Mouse (Mus musculus) MEL (cell line): ENCODE measurements around the gene Cnga2. TPM values are rescaled to one million over a fixed set of nuclear protein-coding genes. Genes with fewer than 3 reads are reported as not detected.

Experiments used
- DNase-seq: peaks from one replicate; pipeline ENCODE4 v3.0.0; 2011; ENCODE audit warnings: low read depth, low spot score
- H3K27ac ChIP-seq: 2 replicates; pipeline ENCODE4 v1.5.1; 2012; ENCODE audit warnings: low read depth, mild to moderate bottlenecking, control low read depth, low read length, moderate library complexity; ENCODE audit not compliant: control insufficient read depth
- H3K27me3 ChIP-seq, 2 experiments: fragments of 150-350 bp in 1 of 2; sonication (generic) in 1 of 2; 2 replicates each; pipeline ENCODE4 v1.6.1; 2012; ENCODE audit warnings: low read length in 2 of 2, mild to moderate bottlenecking in 2 of 2, improper control_type of control experiment in 1 of 2, moderate library complexity in 1 of 2; ENCODE audit not compliant: insufficient read depth in 2 of 2, control insufficient read depth in 1 of 2
- H3K36me3 ChIP-seq, 2 experiments: 2 replicates each; pipeline ENCODE4 v1.6.1; 2012 to 2014; ENCODE audit warnings: low read length in 2 of 2, improper control_type of control experiment in 1 of 2, inconsistent platforms in 1 of 2, mild to moderate bottlenecking in 1 of 2; ENCODE audit not compliant: insufficient read depth in 2 of 2, control insufficient read depth in 1 of 2
- H3K4me1 ChIP-seq, 2 experiments: fragments of 150-350 bp in 1 of 2; sonication (generic) in 1 of 2; 2 replicates each; pipeline ENCODE4 v1.6.1; 2012; ENCODE audit warnings: low read length in 2 of 2, improper control_type of control experiment in 1 of 2, mild to moderate bottlenecking in 1 of 2; ENCODE audit not compliant: insufficient read depth in 2 of 2, control insufficient read depth in 1 of 2
- H3K4me3 ChIP-seq, 2 experiments: fragments of 150-350 bp in 1 of 2; sonication (generic) in 1 of 2; 2 replicates each; pipeline ENCODE4 v1.5.1; 2012; ENCODE audit warnings: low read depth in 2 of 2, low read length in 2 of 2, mild to moderate bottlenecking in 2 of 2, moderate library complexity in 2 of 2, control low read depth in 1 of 2, improper control_type of control experiment in 1 of 2; ENCODE audit not compliant: control insufficient read depth in 1 of 2, insufficient read depth in 1 of 2
- H3K79me2 ChIP-seq: 2 replicates; pipeline ENCODE4 v1.6.1; 2012; ENCODE audit warnings: mild to moderate bottlenecking, low read length, moderate library complexity; ENCODE audit not compliant: control insufficient read depth, poor library complexity, insufficient read depth
- H3K9ac ChIP-seq: 2 replicates; pipeline ENCODE4 v1.6.1; 2012; ENCODE audit warnings: low read depth, mild to moderate bottlenecking, control low read depth, low read length, moderate library complexity; ENCODE audit not compliant: control insufficient read depth, poor library complexity, severe bottlenecking
- H3K9me3 ChIP-seq: fragments of 150-350 bp; sonication (generic); replicated peaks from 2 replicates; pipeline ENCODE4 v1.6.1; 2012; ENCODE audit warnings: mild to moderate bottlenecking, low read length, improper control_type of control experiment, moderate library complexity; ENCODE audit not compliant: insufficient read depth
- BHLHE40 ChIP-seq: IDR thresholded peaks from 2 replicates; pipeline ENCODE4 v1.6.1; 2012; ENCODE audit warnings: low read depth, mild to moderate bottlenecking, inconsistent platforms, low read length, improper control_type of control experiment, borderline replicate concordance
- CHD2 ChIP-seq: IDR thresholded peaks from 2 replicates; pipeline ENCODE4 v1.6.1; 2011; ENCODE audit warnings: low read length, improper control_type of control experiment
- ELF1 ChIP-seq: IDR thresholded peaks from 2 replicates; pipeline ENCODE4 v1.6.1; 2014; ENCODE audit warnings: low read depth, mild to moderate bottlenecking, inconsistent platforms, low read length, improper control_type of control experiment, moderate library complexity
- EP300 ChIP-seq, 2 experiments: IDR thresholded peaks; 2 replicates each; pipeline ENCODE4 v1.6.1; 2011; ENCODE audit warnings: improper control_type of control experiment in 2 of 2, low read length in 2 of 2, low read depth in 1 of 2, mild to moderate bottlenecking in 1 of 2
- ETS1 ChIP-seq: IDR thresholded peaks from 2 replicates; pipeline ENCODE4 v1.6.1; 2012; ENCODE audit warnings: low read depth, mild to moderate bottlenecking, inconsistent platforms, low read length, improper control_type of control experiment, moderate library complexity
- GABPA ChIP-seq: IDR thresholded peaks from 2 replicates; pipeline ENCODE4 v1.6.1; 2012; ENCODE audit warnings: low read depth, mild to moderate bottlenecking, inconsistent platforms, low read length, improper control_type of control experiment, moderate library complexity
- GATA1 ChIP-seq: IDR thresholded peaks from 2 replicates; pipeline ENCODE4 v1.6.1; 2011; ENCODE audit warnings: low read depth, low read length, improper control_type of control experiment
- JUND ChIP-seq: IDR thresholded peaks from 2 replicates; pipeline ENCODE4 v1.6.1; 2011; ENCODE audit warnings: low read depth, mild to moderate bottlenecking, improper control_type of control experiment, low read length
- KAT2A ChIP-seq: conservative IDR thresholded peaks from 2 replicates; pipeline ENCODE4 v1.6.1; 2012; ENCODE audit warnings: low read depth, low read length, improper control_type of control experiment, inconsistent platforms
- MAFK ChIP-seq: IDR thresholded peaks from 2 replicates; pipeline ENCODE4 v1.6.1; 2011; ENCODE audit warnings: low read depth, mild to moderate bottlenecking, low read length, improper control_type of control experiment, borderline replicate concordance
- MEF2A ChIP-seq: IDR thresholded peaks from 2 replicates; pipeline ENCODE4 v1.6.1; 2014; ENCODE audit warnings: low read depth, mild to moderate bottlenecking, inconsistent platforms, low read length, improper control_type of control experiment; ENCODE audit not compliant: poor library complexity, insufficient replicate concordance, severe bottlenecking; ENCODE audit errors: extremely low read depth
- MXI1 ChIP-seq: IDR thresholded peaks from 2 replicates; pipeline ENCODE4 v1.6.1; 2011; ENCODE audit warnings: mild to moderate bottlenecking, low read depth, low read length, improper control_type of control experiment
- MYC ChIP-seq: IDR thresholded peaks from 2 replicates; pipeline ENCODE4 v1.6.1; 2011; ENCODE audit warnings: low read depth, mild to moderate bottlenecking, low read length, improper control_type of control experiment, moderate library complexity
- POLR2A ChIP-seq, 2 experiments: IDR thresholded peaks; 2 replicates each; pipeline ENCODE4 v1.6.1; 2011 to 2012; ENCODE audit warnings: low read length in 2 of 2, mild to moderate bottlenecking in 2 of 2, control low read depth in 1 of 2, improper control_type of control experiment in 1 of 2, low read depth in 1 of 2, moderate library complexity in 1 of 2; ENCODE audit not compliant: control insufficient read depth in 1 of 2, insufficient read depth in 1 of 2, poor library complexity in 1 of 2
- POLR2AphosphoS5 ChIP-seq: IDR thresholded peaks from 2 replicates; pipeline ENCODE4 v1.6.1; 2012; ENCODE audit warnings: low read depth, borderline replicate concordance, mild to moderate bottlenecking, inconsistent platforms, low read length, moderate library complexity, mixed read lengths
- RAD21 ChIP-seq: IDR thresholded peaks from 2 replicates; pipeline ENCODE4 v1.6.1; 2011; ENCODE audit warnings: mild to moderate bottlenecking, low read depth, low read length, improper control_type of control experiment
- SMC3 ChIP-seq: IDR thresholded peaks from 2 replicates; pipeline ENCODE4 v1.6.1; 2011; ENCODE audit warnings: low read depth, low read length, improper control_type of control experiment
- USF1 ChIP-seq: IDR thresholded peaks from 2 replicates; pipeline ENCODE4 v1.6.1; 2014; ENCODE audit warnings: low read depth, mild to moderate bottlenecking, inconsistent platforms, low read length, improper control_type of control experiment, moderate library complexity
- USF2 ChIP-seq, 2 experiments: IDR thresholded peaks; 2 replicates each; pipeline ENCODE4 v1.6.1; 2011 to 2012; ENCODE audit warnings: improper control_type of control experiment in 2 of 2, low read length in 2 of 2, borderline replicate concordance in 1 of 2, inconsistent platforms in 1 of 2, low read depth in 1 of 2, mild to moderate bottlenecking in 1 of 2; ENCODE audit not compliant: insufficient read depth in 1 of 2
- ZMIZ1 ChIP-seq: IDR thresholded peaks from 2 replicates; pipeline ENCODE4 v1.6.1; 2012; ENCODE audit warnings: low read depth, mild to moderate bottlenecking, inconsistent platforms, low read length, improper control_type of control experiment, moderate library complexity
- polyA plus RNA-seq, 2 experiments: library from polyadenylated mRNA; stranded (reverse) in 1 of 2; unstranded in 1 of 2; fragments of >175 nt in 1 of 2; fragments of >200 nt in 1 of 2; gene quantifications; 2 replicates each; pipeline versions ENCODE4 v1.2.1 to v1.2.4; 2012; ENCODE audit warnings: low replicate concordance in 2 of 2, low read depth in 1 of 2; ENCODE audit not compliant: insufficient read length in 2 of 2, insufficient read depth in 1 of 2, missing spikeins in 1 of 2
- total RNA-seq: library from RNA; depleted of rRNA; stranded (reverse); fragments of 300-350 nt; gene quantifications from 2 replicates; pipeline ENCODE4 v1.2.3, GENCODE M21; 2012

The Cnga2 gene
- total and polyA plus RNA-seq, 3 experiments: not detected

DNA sequence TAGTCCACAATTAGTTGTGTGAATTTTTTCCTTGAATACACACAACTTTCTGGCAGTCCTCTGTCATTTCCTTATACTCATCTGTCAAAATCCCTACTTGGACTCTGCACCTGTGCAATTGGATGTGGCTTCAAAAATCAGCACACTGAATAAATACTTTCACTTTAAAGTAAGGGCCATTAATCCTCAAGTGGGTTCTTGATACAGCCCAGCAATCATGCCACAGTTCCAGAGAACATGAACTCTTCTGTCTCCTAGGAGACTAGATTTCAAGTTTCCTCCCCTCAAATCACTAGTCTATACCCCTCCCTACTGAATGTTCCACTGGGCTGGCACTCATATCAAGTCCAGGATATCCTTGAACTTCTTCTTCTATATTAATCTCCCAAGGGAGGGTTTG lies 33.3 kb upstream of the Cnga2 start (continued):
- TF ChIP-seq GABPA: no peak
- no peak for TF ChIP-seq MXI1

DNA sequence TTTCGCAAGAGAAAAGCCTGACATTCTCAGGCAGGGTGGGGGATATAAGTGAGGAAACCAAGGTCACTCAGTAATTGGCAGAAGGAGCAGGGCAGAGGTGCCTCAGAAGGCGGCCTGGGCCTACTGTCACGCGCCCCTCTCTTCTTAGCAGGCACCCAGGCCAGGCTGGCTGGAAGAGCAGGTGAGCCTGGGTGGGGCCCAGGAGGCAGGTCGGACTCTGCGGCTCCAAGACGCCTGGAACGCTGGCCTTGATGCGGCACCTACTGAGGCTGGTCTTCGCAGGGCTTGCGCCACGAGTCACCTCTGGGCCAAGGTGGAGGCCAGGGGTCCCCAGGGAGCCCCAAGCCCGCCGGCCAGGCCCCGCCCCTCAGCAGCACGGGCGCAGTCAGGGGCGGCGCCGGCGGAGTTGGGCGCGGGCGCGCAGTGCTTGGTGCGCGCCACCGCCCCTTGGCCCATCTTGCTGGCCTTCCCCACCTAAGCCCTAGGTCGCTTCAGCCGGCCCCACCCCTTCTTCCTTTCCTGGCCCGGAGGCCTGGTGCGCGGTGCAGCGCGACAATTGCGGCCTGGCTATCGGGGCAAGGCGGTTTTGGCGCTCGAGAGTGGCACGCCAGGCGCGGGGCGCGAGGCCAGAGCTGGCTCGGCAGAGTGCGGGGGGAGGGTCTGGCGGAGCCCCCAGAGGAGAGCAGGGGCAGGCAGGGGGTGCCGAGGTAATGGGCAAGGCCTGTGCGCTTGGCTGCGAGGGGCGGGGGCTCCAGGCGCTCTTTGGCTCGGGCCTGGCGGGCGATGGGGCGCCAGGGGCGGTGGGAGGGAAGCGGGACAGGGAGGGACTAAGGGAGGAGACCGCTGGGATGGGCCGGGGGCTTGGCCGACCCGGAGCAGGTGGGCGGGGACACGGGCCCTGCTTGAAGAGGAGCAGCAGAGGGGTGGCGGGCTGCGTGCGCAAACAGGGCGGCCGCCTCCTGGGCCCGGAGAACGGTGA lies 29.3 kb upstream of the Cnga2 start, which contains the start of gene Prrg3:
Gene Prrg3, plus strand, starts transcription at position 552 of the 979 bp plus-strand sequence.
- H3K79me2 ChIP-seq: no peaks in the 10 kb centered on the region
- no peaks in the 10 kb centered on the region for H3K9me3 ChIP-seq
- H3K27ac ChIP-seq: no peak within 1 kb of the TSS
- TF ChIP-seq GABPA: no peak
- H3K4me3 ChIP-seq: no peak within 1 kb of the TSS
- no peaks in the 10 kb centered on the region for H3K4me1 ChIP-seq
- no peaks in the 10 kb centered on the region for H3K36me3 ChIP-seq
- no peaks in the 10 kb centered on the region for H3K27me3 ChIP-seq
- no peak for DNase-seq
- H3K9ac ChIP-seq: no peak within 1 kb of the TSS

DNA sequence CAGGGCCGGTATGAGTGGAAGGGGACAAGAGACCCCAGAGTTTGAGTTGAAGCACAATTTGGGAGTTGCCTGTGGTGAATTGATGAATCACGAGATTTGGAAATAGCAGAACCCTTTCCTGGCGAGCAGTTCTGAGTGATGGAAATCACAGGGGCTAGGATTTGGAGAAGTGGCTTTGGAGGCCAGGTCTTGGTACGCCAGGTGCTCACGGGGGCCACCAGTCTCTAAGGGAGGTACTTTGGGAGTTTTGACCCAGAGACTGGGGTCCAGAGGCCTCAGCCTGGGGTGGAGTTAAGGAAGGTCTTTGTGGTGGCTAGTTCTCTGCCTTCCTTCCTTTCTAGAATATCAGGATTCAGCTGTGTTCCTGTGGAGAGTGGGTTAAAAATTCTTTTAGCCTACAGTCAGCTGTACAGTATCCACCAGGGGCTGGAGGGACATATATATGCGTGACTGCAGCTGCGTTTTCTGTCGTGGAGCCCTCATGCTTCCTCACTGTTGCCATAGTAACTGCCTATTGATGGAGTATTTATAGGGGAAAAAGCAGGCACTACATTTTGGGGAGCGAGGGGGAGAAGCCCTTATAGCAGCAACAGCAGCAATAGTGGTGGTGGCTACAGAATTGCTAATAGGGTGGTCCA lies 28.3 kb upstream of the Cnga2 start:
- no peak overlapping the region for H3K4me3 ChIP-seq
- H3K27me3 ChIP-seq: no peaks in the 10 kb centered on the region
- no peaks in the 10 kb centered on the region for H3K79me2 ChIP-seq
- no peaks in the 10 kb centered on the region for H3K9me3 ChIP-seq
- H3K36me3 ChIP-seq: no peaks in the 10 kb centered on the region
- DNase-seq: no peak
- H3K27ac ChIP-seq: no peak overlapping the region
- no peaks in the 10 kb centered on the region for H3K4me1 ChIP-seq
- TF ChIP-seq GABPA: no peak
- no peak for TF ChIP-seq ELF1
- TF ChIP-seq MYC: no peak
- TF ChIP-seq CHD2: no peak
- no peak for TF ChIP-seq POLR2AphosphoS5
- TF ChIP-seq RAD21: no peak
- no peak for TF ChIP-seq USF1
- no peak for TF ChIP-seq POLR2A (IDR thresholded peaks at IDR 0.05; ENCODE audit: control insufficient read depth in 1 of 2, insufficient read depth in 1 of 2, low read depth in 1 of 2, low read length in 2 of 2, poor library complexity in 1 of 2)
- TF ChIP-seq JUND: no peak
- no peak for TF ChIP-seq SMC3
- no peak for TF ChIP-seq USF2 (IDR thresholded peaks at IDR 0.05; ENCODE audit: borderline replicate concordance in 1 of 2, insufficient read depth in 1 of 2, low read depth in 1 of 2, low read length in 2 of 2)
- no peak for TF ChIP-seq MEF2A
- TF ChIP-seq GATA1: no peak
- no peak for TF ChIP-seq MAFK
- no peak for TF ChIP-seq ETS1
- TF ChIP-seq BHLHE40: no peak
- TF ChIP-seq ZMIZ1: no peak
- TF ChIP-seq EP300 (IDR thresholded peaks at IDR 0.05; ENCODE audit: low read depth in 1 of 2, low read length in 2 of 2): no peak
- no peak for TF ChIP-seq KAT2A
- TF ChIP-seq, all 39 proteins: peak for 0
- no peak overlapping the region for H3K9ac ChIP-seq
